Mouse (Mus musculus) lung, adult 2 months (tissue): ENCODE results near the gene Ube2k. TPM values are rescaled to one million over a fixed set of nuclear protein-coding genes. Genes with fewer than 3 reads are reported as not detected.

Experiments used
- DNase-seq: peaks from one replicate; pipeline ENCODE4 v3.0.0; 2022
- H3K4me1 ChIP-seq: fragments of 200-500 bp; 2 replicates; pipeline ENCODE4 v1.6.1; 2011; ENCODE audit warnings: low read length; ENCODE audit not compliant: control insufficient read depth, insufficient read depth
- H3K4me3 ChIP-seq: fragments of 200-500 bp; replicated peaks from 2 replicates; pipeline ENCODE3; 2011; ENCODE audit warnings: low read depth, mild to moderate bottlenecking, control low read depth, low read length; ENCODE audit errors: extremely low read depth
- CTCF ChIP-seq: fragments of 200-500 bp; IDR thresholded peaks from 2 replicates; pipeline ENCODE4 v1.5.1; 2011; ENCODE audit warnings: mild to moderate bottlenecking, low read length, control low read depth; ENCODE audit not compliant: insufficient read depth
- POLR2A ChIP-seq: fragments of 200-500 bp; IDR thresholded peaks from 2 replicates; pipeline ENCODE4 v1.6.1; 2011; ENCODE audit warnings: low read depth, mild to moderate bottlenecking, control low read depth, low read length, borderline replicate concordance; ENCODE audit errors: extremely low read depth
- WGBS: fragments of 180-500 bp; shearing (Covaris S2); methylation state at CpG from one replicate; pipeline ENCODE4 v1.1.7; 2018; 5-methylcytosine and 5-hydroxymethylcytosine counted together
- polyA plus RNA-seq: library from polyadenylated mRNA; depleted of rRNA; stranded (reverse); fragments of >200 nt; gene quantifications from 2 replicates; pipeline ENCODE4 v1.2.3, GENCODE M21; 2012

Ube2k gene
- polyA plus RNA-seq, 1 experiment, result 15.1 TPM

DNA sequence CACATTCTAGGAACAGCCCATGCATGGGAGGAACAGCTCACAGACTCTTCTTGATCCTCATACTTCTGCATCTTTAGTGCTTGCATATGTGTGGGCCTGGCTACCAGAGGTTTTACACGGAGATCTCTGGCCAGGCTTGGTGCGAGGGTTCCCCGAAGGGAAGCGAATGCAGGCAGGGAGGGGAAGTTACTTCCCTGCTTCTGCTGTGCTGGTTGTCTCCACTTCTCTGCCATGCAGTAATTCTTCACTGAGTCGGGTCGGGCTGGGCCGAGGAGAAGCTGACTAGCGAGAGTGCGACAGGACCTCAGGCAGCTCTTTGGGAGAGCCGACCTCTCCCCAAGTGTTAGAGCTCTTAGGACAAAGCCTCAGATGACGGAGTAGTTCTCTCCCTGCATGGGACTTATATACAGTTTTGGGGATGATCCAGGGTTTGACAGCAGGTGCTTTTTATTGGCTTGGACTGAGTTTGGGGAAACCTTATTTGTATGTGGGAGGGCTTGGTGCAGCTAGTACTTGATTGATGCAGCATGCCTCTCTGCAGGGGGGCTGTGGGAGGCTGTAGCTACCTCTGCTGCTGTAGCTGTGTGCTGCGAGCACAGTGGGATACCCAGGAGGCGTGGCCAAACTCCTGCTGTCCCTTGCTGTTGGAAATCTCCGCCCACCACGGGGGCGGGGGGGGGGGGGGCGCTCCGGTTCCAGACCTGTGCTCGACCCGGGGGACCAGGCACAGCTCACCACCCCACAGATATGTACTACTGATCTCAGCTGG is 24.3 kb downstream of the Ube2k start:
- no peak for TF ChIP-seq CTCF
- TF ChIP-seq POLR2A, result no peak
- DNase-seq, result no peak
- Histone ChIP-seq H3K4me1 (peaks cover 2% of the 10 kb centered on the region), H3K4me3 (no peak overlapping the region)
- WGBS, result 57% methylated on average over 19 of the region's 20 CpGs

DNA sequence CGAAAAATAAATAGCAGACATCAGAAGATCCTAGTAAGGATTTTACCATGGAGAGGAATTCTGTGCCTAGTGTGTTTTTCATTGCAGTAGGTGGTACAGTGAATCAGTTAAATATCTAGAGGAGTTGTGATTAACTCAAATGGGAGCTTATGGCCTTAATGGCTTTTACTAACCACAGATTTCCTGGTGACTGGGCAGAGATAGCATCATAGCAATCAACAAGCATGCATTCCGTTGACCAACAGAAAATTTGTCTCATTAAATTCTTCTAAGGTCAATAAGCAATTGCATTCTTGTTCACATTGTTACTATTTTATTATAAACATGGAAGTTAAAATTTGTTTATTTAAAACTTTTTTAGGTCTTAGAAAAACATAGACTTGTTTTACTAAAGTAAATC is 28.5 kb downstream of the Ube2k start:
- TF ChIP-seq POLR2A (no peak), CTCF (no peak)
- Histone ChIP-seq H3K4me3 (no peak overlapping the region), H3K4me1 (no peaks in the 10 kb centered on the region; the same call in 1 of the 2 replicates)
- no peak for DNase-seq
- 72% methylated on average over 2 of the region's 2 CpGs for WGBS

DNA sequence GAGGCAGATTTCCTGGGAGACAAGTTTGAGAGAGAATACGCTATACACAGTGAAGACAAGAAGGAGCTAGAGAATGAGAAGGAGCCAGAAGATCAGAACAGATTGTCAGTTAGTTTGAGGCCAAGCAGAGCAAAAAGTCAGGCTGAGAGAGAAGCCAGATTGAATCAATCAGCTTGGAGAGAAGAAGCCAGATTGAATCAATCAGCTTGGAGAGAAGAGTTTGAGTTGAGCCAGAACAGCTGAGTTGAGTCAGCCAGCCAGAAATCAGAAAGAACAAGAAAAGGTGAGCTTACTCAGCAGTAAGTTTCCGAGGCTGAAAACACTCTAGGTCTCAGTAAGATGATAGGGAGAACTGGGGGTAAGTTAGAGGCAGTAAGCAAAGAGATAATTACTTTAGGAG is 37.8 kb downstream of the Ube2k start:
- WGBS, result 79% methylated on average over 2 of the region's 2 CpGs
- no peak for TF ChIP-seq CTCF
- TF ChIP-seq POLR2A, result no peak
- Histone ChIP-seq H3K4me3 (no peak overlapping the region), H3K4me1 (0 out of 2 replicates have a peak, but pooled peaks cover 2% of the 10 kb centered on the region)
- DNase-seq, result no peak

DNA sequence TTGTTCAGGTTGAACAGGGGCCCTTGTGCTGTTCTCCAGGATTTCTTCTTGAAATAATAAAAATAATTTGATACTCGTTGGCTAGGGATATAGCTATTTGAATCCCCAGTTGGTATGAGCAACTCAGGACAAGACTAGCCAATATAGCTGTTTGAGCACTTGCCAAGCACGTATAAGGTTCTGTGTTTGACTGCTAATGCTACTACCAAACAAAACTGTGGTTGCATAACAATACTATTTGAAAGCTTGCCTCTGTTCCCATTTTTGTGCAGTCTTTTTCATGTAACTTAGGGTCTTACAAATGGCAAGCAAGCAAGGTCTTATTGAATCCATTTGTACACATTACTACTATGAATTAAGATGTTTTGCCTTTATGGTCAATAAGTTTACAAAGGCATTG is 38.9 kb downstream of the Ube2k start:
- H3K4me1 ChIP-seq, result 0 out of 2 replicates have a peak, but pooled peaks cover 2% of the 10 kb centered on the region
- WGBS, result 69% methylated on average over 2 of the region's 2 CpGs
- DNase-seq, result no peak
- TF ChIP-seq CTCF (no peak), POLR2A (no peak)
- no peak overlapping the region for H3K4me3 ChIP-seq

DNA sequence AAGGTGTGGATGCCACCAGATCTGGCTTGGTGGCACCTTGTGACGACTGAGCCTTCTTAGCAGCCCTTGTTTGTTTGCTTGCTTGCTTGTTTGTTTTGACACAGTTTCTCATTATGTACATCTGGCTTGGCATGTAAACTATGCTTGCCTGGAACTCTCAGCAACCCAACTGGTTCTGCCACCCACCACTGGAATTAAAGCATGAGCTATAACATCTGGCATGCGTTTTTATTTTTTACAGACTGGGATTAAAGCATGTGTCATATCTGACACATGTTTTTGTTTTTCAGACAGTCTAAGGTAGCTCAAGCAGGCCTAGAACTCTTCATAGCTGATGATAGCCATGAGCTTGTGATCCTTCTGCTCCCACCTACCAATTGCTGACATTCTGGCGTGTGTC is 41.5 kb downstream of the Ube2k start:
- no peak for TF ChIP-seq POLR2A
- TF ChIP-seq CTCF, result no peak
- Histone ChIP-seq H3K4me3 (no peak overlapping the region), H3K4me1 (0 out of 2 replicates have a peak, but pooled peaks cover 2% of the 10 kb centered on the region)
- DNase-seq, result no peak
- 64% methylated on average over 3 of the region's 3 CpGs for WGBS

DNA sequence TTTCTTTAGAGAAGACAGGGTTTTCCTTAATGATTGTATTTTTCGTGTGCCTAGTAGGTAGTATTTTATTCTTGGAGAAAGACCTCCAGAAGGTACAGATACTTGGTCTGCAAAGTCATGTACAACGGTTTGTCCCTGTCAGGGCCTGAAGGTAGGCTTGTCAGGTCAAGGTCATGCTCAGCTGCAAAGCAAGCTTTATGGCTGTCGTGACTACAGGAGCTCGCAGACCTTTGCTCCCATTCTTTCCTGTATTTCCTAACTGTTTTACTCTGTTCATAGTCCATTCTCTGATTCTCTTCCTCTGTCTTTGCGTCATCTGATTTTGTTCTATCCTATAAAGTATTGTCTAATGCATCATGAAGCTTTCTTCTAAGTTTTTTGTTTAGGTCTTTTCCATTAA is 49.3 kb downstream of the Ube2k start:
- H3K4me1 ChIP-seq, result no peaks in the 10 kb centered on the region
- TF ChIP-seq CTCF (no peak), POLR2A (no peak)
- H3K4me3 ChIP-seq, result no peak overlapping the region
- WGBS, result 89% methylated on average over 5 of the region's 5 CpGs
- DNase-seq, result no peak

GRCm38 (mm10) chr5:65590199-65590598 is 53.2 kb downstream of the Ube2k start:
- no peak for DNase-seq
- no peaks in the 10 kb centered on the region for H3K4me1 ChIP-seq
- TF ChIP-seq POLR2A (no peak), CTCF (no peak)
- 60% methylated on average over 1 of the region's 1 CpGs for WGBS
- H3K4me3 ChIP-seq, result no peak overlapping the region

DNA sequence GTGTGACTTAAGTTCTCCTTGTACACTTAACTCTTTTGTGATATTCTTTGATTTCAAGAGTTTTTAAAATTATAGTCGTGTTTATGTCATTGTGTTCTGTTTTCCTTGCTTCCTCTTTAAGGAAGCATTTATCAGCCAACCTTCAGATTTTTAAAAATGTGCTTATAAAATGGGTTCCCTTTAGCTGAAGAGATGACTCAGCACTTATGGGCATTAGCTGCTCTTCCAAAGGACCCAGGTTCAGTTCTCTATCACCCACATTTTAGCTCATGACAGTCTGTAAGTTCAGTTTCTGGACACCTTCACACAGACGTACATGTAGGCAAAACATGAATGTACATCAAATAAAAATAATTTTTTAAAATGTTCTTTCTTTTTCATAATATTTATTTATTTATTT is 55.4 kb downstream of the Ube2k start:
- WGBS, result 84% methylated on average over 2 of the region's 2 CpGs
- Histone ChIP-seq H3K4me3 (no peak overlapping the region), H3K4me1 (no peaks in the 10 kb centered on the region)
- DNase-seq, result no peak
- TF ChIP-seq POLR2A (no peak), CTCF (no peak)

- Histone ChIP-seq H3K4me3 (no peak overlapping the region), H3K4me1 (no peaks in the 10 kb centered on the region)
- WGBS, result 84% methylated on average over 7 of the region's 7 CpGs
- no peak for TF ChIP-seq CTCF
- TF ChIP-seq POLR2A, result no peak
- no peak for DNase-seq
These were observed 62.6 kb downstream of the Ube2k start for GRCm38 (mm10) chr5:65599681-65600080.

DNA sequence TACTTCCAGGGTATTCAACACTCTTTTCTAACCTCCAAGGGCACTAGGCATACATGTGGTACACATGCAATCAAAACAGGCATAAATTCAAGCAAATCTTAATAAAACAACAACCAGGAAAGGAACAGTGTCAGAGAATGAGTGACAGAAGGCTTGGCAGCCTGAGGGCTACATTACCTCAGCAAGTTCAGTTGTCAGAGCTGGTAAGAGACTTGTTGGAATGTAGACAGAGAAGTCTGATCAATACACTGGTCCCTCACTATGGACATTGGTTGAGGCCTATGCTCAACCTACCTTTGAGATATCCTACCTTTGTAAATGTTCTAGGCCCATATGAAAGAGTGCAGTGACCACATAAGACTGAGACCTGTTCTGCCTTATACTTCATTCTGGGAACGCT is 69.8 kb downstream of the Ube2k start:
- TF ChIP-seq POLR2A (no peak), CTCF (no peak)
- H3K4me1 ChIP-seq, result no peaks in the 10 kb centered on the region
- WGBS, result 87% methylated on average over 1 of the region's 1 CpGs
- no peak for DNase-seq
- no peak overlapping the region for H3K4me3 ChIP-seq

DNA sequence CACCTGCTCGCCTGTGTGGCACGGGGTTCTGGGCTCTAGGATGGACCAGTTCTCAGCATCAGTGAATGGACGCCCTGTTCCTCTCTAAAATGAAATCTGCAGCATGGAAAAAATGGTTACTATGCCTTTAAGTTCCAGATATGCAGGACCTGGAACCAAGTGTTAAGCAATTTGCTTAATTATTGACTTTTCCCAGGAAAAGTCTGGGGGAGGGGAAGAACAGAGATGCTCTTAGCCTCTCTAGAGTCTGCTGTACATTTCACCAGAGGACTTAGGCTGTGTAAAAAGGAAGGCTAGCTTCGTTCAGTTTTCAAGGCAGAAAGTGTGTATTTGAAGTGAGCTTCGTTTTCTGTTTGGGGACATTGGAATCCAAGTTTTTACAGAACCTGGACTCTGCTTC is 72.7 kb downstream of the Ube2k start:
- 75% methylated on average over 5 of the region's 5 CpGs for WGBS
- Histone ChIP-seq H3K4me1 (no peaks in the 10 kb centered on the region), H3K4me3 (no peak overlapping the region)
- no peak for DNase-seq
- TF ChIP-seq CTCF, result no peak
- TF ChIP-seq POLR2A, result no peak
